In the genomic region with DNA sequence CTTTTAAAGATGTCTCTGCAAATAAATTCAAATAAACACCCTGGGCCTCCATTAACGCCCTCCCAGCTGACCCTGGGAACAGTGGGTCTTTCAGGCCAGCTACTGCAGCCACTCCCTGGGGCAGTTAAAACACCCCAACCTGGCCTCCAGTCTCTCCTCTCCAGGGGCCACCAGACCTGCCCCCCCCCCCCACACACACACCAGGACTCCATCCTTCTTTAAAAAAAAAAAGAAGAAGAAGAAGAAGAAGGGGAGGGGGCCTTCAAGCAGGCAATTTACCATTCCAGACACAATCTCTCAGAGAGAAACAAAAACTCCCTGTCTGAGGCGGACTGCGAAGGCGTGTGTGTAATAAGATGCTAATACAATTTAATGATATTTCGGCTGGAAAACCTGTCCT, we compare ENCODE assay signal across 17 mouse cellular contexts. TPM values are rescaled to one million over a fixed set of nuclear protein-coding genes. Genes with fewer than 3 reads are reported as not detected.
DNase-seq lines count a peak whose midpoint lies in the region; ATAC-seq and TF ChIP-seq lines count a peak whose summit lies in the region.
"Had no signal": no experiment of that assay in that cellular context is flagged by ENCODE, and none has a peak within 500 bp of the region (broad histone marks: within the 10 kb centered on the region; RNA-seq: fewer than 3 reads in every experiment).

No protein-coding gene starts in this region.

- no peaks in the 10 kb centered on the region for H3K9me3 ChIP-seq in limb, embryonic 11.5 days (ENCODE audit: control insufficient read depth, low read length)
- H3K9me3 ChIP-seq in limb, embryonic 10.5 days (replicated peaks): no peaks in the 10 kb centered on the region
- H3K9me3 ChIP-seq in CH12.LX (replicated peaks; ENCODE audit: low read length): no peaks in the 10 kb centered on the region
- no peaks in the 10 kb centered on the region for H3K9me3 ChIP-seq in embryonic facial prominence, embryonic 12.5 days
- H3K9me3 ChIP-seq in limb, embryonic 14.5 days (ENCODE audit: control insufficient read depth, low read length): no peaks in the 10 kb centered on the region
- H3K9me3 ChIP-seq: heart, embryonic 15.5 days; hindbrain, embryonic 13.5 days had no signal

- peaks cover 18% of the 10 kb centered on the region for H3K4me1 ChIP-seq in limb, embryonic 11.5 days (ENCODE audit: control insufficient read depth, insufficient read depth, low read length)
- H3K4me1 ChIP-seq in limb, embryonic 10.5 days: peaks cover 50% of the 10 kb centered on the region
- peaks cover 39 to 65% of the 10 kb centered on the region in 2 experiments for H3K4me1 ChIP-seq in CH12.LX (ENCODE audit: control insufficient read depth in 1 of 2, insufficient read depth in 2 of 2)
- H3K4me1 ChIP-seq in embryonic facial prominence, embryonic 12.5 days: peaks cover 18% of the 10 kb centered on the region; the same call in 1 of the 2 replicates
- peaks cover 22% of the 10 kb centered on the region for H3K4me1 ChIP-seq in limb, embryonic 14.5 days (ENCODE audit: control insufficient read depth, insufficient read depth, low read length)

- no peak for TF ChIP-seq POLR2A in CH12.LX (IDR thresholded peaks at IDR 0.05; ENCODE audit: low read depth, low read length)
- no peak for TF ChIP-seq POLR2A in limb, embryonic 14.5 days (IDR thresholded peaks at IDR 0.05; ENCODE audit: borderline replicate concordance, extremely low read depth, insufficient read depth, insufficient read length)

- no peak for ATAC-seq in limb, embryonic 11.5 days (ENCODE audit: insufficient number of reproducible peaks, low FRiP score, low TSS enrichment, low read depth)
- no peak for ATAC-seq in embryonic facial prominence, embryonic 12.5 days (ENCODE audit: insufficient number of reproducible peaks, insufficient read depth, low FRiP score, low TSS enrichment)
- no peak for ATAC-seq in limb, embryonic 14.5 days (ENCODE audit: low FRiP score, low read depth)
- ATAC-seq: forebrain, embryonic 14.5 days; hindbrain, postnatal 0 days had no signal

- H3K9ac ChIP-seq in limb, embryonic 11.5 days (ENCODE audit: low read length): no peak overlapping the region
- H3K9ac ChIP-seq in CH12.LX (ENCODE audit: insufficient read depth, low read depth): peak overlapping the region; percentile 98
- no peak overlapping the region for H3K9ac ChIP-seq in embryonic facial prominence, embryonic 12.5 days
- H3K9ac ChIP-seq in limb, embryonic 14.5 days (ENCODE audit: low read depth, low read length, severe bottlenecking): no peak overlapping the region
- H3K9ac ChIP-seq: heart, embryonic 15.5 days; hindbrain, embryonic 13.5 days had no signal

- no peak overlapping the region for H3K4me2 ChIP-seq in limb, embryonic 11.5 days (ENCODE audit: low read depth, severe bottlenecking)
- H3K4me2 ChIP-seq in CH12.LX (ENCODE audit: insufficient read depth, low read depth, poor library complexity, severe bottlenecking): peak overlapping the region; percentile 80
- H3K4me2 ChIP-seq in embryonic facial prominence, embryonic 12.5 days (replicated peaks): no peak overlapping the region; the same call in 1 of the 2 replicates
- 0 out of 2 replicates have a peak overlapping the region, but pooled peaks have one; percentile 1 for H3K4me2 ChIP-seq in limb, embryonic 14.5 days (replicated peaks; ENCODE audit: low read depth, low read length, severe bottlenecking)
- H3K4me2 ChIP-seq: heart, embryonic 11.5 days; heart, embryonic 15.5 days; hindbrain, embryonic 13.5 days had no signal

- H3K79me2 ChIP-seq in CH12.LX (replicated peaks; ENCODE audit: control insufficient read depth, extremely low read depth, insufficient read depth, poor library complexity, severe bottlenecking): peaks cover 75% of the 10 kb centered on the region

- no peaks in the 10 kb centered on the region for H3K36me3 ChIP-seq in limb, embryonic 11.5 days (ENCODE audit: control insufficient read depth, insufficient read depth, low read length)
- H3K36me3 ChIP-seq in limb, embryonic 10.5 days: no peaks in the 10 kb centered on the region
- peaks cover 18 to 52% of the 10 kb centered on the region in 2 experiments for H3K36me3 ChIP-seq in CH12.LX (replicated peaks in 1 of 2; ENCODE audit: control insufficient read depth in 1 of 2, insufficient read depth in 1 of 2, low read length in 1 of 2)
- no peaks in the 10 kb centered on the region for H3K36me3 ChIP-seq in embryonic facial prominence, embryonic 12.5 days
- H3K36me3 ChIP-seq in limb, embryonic 14.5 days (ENCODE audit: control insufficient read depth, insufficient read depth, low read length): no peaks in the 10 kb centered on the region; the same call in 1 of the 2 replicates
- H3K36me3 ChIP-seq: heart, embryonic 15.5 days; hindbrain, embryonic 13.5 days had no signal

- no peak for TF ChIP-seq RAD21 in CH12.LX (IDR thresholded peaks at IDR 0.05; ENCODE audit: low read depth, low read length)

- TF ChIP-seq EP300 in CH12.LX (IDR thresholded peaks at IDR 0.05; ENCODE audit: low read length): no peak

- DNase-seq in limb, embryonic 11.5 days (ENCODE audit: low spot score): peak; percentile 27
- DNase-seq in limb, embryonic 10.5 days (ENCODE audit: low spot score): no peak
- DNase-seq in CH12.LX (ENCODE audit: extremely low read depth): no peak
- no peak for DNase-seq in limb, embryonic 14.5 days (ENCODE audit: low spot score)
- no peak for DNase-seq in embryo, embryonic 11 days
- DNase-seq in urinary bladder, postnatal 4 days (ENCODE audit: low spot score in 2 of 2): no peak
- DNase-seq: adrenal gland, postnatal 25 days; cerebellum, adult 18-20 months; cerebellum, adult 9-11 months; cerebellum, postnatal 36 days; heart, adult 18-20 months had no signal

- in situ Hi-C loops in CH12.LX (cut with MboI; ENCODE audit: low pct_ligation_motif_present, low pct_unique_long_range_greater_than_20kb, low sequenced_read_pairs): loop anchor here (5.0 kb wide), 1 partner anchor 35 kb away; no protein-coding TSS in a partner anchor

- 57% methylated on average over 5 of the region's 5 CpGs for whole genome bisulfite sequencing in limb, embryonic 11.5 days
- WGBS in limb, embryonic 10.5 days: 61% methylated on average over 5 of the region's 5 CpGs
- 37% methylated on average over 5 of the region's 5 CpGs for WGBS in embryonic facial prominence, embryonic 12.5 days
- WGBS in limb, embryonic 14.5 days: 52% methylated on average over 5 of the region's 5 CpGs

- H3K4me3 ChIP-seq in limb, embryonic 11.5 days (ENCODE audit: low read depth, low read length): no peak overlapping the region
- H3K4me3 ChIP-seq in limb, embryonic 10.5 days: no peak overlapping the region
- peak overlapping the region in 1 of 3 experiments; percentile 84 for H3K4me3 ChIP-seq in CH12.LX (replicated peaks in 1 of 3; ENCODE audit: low read depth in 2 of 3, low read length in 2 of 3, poor library complexity in 1 of 3)
- no peak overlapping the region for H3K4me3 ChIP-seq in embryonic facial prominence, embryonic 12.5 days
- H3K4me3 ChIP-seq in limb, embryonic 14.5 days (replicated peaks; ENCODE audit: low read length): no peak overlapping the region
- H3K4me3 ChIP-seq: heart, embryonic 15.5 days; hindbrain, embryonic 13.5 days had no signal

- dilution Hi-C loops in CH12.LX (cut with MboI; ENCODE audit: extremely low pct_ligation_motif_present, extremely low pct_unique_long_range_greater_than_20kb, low sequenced_read_pairs): no loop called here

- TF ChIP-seq CTCF in CH12.LX (conservative IDR thresholded peaks at IDR 0.05 in 1 of 2, IDR thresholded peaks at IDR 0.05 in 1 of 2; ENCODE audit: low read depth in 2 of 2, low read length in 2 of 2): no peak

- peaks cover 10% of the 10 kb centered on the region; the same call in 1 of the 2 replicates for H3K27me3 ChIP-seq in limb, embryonic 11.5 days (ENCODE audit: control insufficient read depth, insufficient read depth, low read length)
- peaks cover 35% of the 10 kb centered on the region for H3K27me3 ChIP-seq in limb, embryonic 10.5 days (ENCODE audit: low read depth, poor library complexity, severe bottlenecking)
- no peaks in the 10 kb centered on the region for H3K27me3 ChIP-seq in CH12.LX (replicated peaks)
- H3K27me3 ChIP-seq in embryonic facial prominence, embryonic 12.5 days: no peaks in the 10 kb centered on the region
- H3K27me3 ChIP-seq in limb, embryonic 14.5 days (ENCODE audit: control insufficient read depth, insufficient read depth, low read length): no peaks in the 10 kb centered on the region
- H3K27me3 ChIP-seq: heart, embryonic 15.5 days had no signal

- no peak overlapping the region for H3K27ac ChIP-seq in limb, embryonic 11.5 days (replicated peaks; ENCODE audit: low read depth, low read length)
- no peak overlapping the region for H3K27ac ChIP-seq in limb, embryonic 10.5 days
- peak overlapping the region; percentile 83; the same call in 1 of the 2 replicates for H3K27ac ChIP-seq in CH12.LX (ENCODE audit: insufficient read depth, low read depth)
- H3K27ac ChIP-seq in embryonic facial prominence, embryonic 12.5 days: peak overlapping the region; percentile 41; the same call in 1 of the 2 replicates
- 0 out of 2 replicates have a peak overlapping the region, but pooled peaks have one; percentile 41 for H3K27ac ChIP-seq in limb, embryonic 14.5 days (replicated peaks; ENCODE audit: low read depth, low read length)
- H3K27ac ChIP-seq: heart, embryonic 15.5 days; hindbrain, embryonic 13.5 days; hindbrain, postnatal 0 days had no signal

TF ChIP-seq in CH12.LX, 34 proteins besides CTCF, POLR2A, EP300 and RAD21:
- TF ChIP-seq TCF12 (IDR thresholded peaks at IDR 0.05; ENCODE audit: low read depth, low read length) (peak; percentile 37; the same call in 1 of the 2 replicates), MEF2A (IDR thresholded peaks at IDR 0.05; ENCODE audit: borderline replicate concordance, low read depth, low read length) (0 out of 2 replicates have a peak, but pooled peaks have one; percentile 6), E2F4 (IDR thresholded peaks at IDR 0.05; ENCODE audit: insufficient replicate concordance, low read depth, low read length) (no peak), MAZ (IDR thresholded peaks at IDR 0.05; ENCODE audit: low read depth, low read length) (0 out of 2 replicates have a peak, but pooled peaks have one; percentile 57), CHD2 (IDR thresholded peaks at IDR 0.05; ENCODE audit: low read length) (no peak), ZNF384 (IDR thresholded peaks at IDR 0.05; ENCODE audit: low read depth, low read length) (peak; percentile 61)

RNA-seq across cellular contexts. Expression of gene Jade2, which starts 4.9 kb away (rescaled TPM):
- 0.28 and 0.44 TPM in 2 replicates for polyA plus RNA-seq in limb, embryonic 11.5 days (2014; fragmentation: Nextera tagmentation; extraction: Ambion mirVana)
- 0.69 and 0.78 TPM in 2 replicates for polyA plus RNA-seq in limb, embryonic 10.5 days (2016; fragmentation: Nextera tagmentation; extraction: Ambion mirVana)
- total RNA-seq in CH12.LX (2012; rRNA removed) (51.4 and 58.2 TPM in 2 replicates), CH12.LX (2014; rRNA removed) (21.9 and 25.6 TPM in 2 replicates)
- 50.3 and 60.1 TPM in 2 replicates for polyA plus RNA-seq in CH12.LX (2012; ENCODE audit: insufficient read length, low read depth)
- 1.8 and 2.1 TPM in 2 replicates for polyA plus RNA-seq in embryonic facial prominence, embryonic 12.5 days (2016; fragmentation: Nextera tagmentation; extraction: Ambion mirVana)
- 5.2 and 5.7 TPM in 2 replicates for polyA plus RNA-seq in limb, embryonic 14.5 days (2012; rRNA removed)
- polyA plus RNA-seq in limb, embryonic 14.5 days (2014; fragmentation: Nextera tagmentation; extraction: Ambion mirVana): 1.7 and 1.8 TPM in 2 replicates

Comparison
In these comparisons a context has a peak if more than half of its experiments do, and no peak if none do; other contexts are left out.
1. H3K27ac ChIP-seq: peak in CH12.LX (single experiment), embryonic facial prominence, embryonic 12.5 days (single experiment) and limb, embryonic 14.5 days (single experiment); none in limb, embryonic 11.5 days (single experiment) and limb, embryonic 10.5 days (single experiment).
2. H3K4me2 ChIP-seq: peak in CH12.LX (single experiment) and limb, embryonic 14.5 days (single experiment); none in limb, embryonic 11.5 days (single experiment) and embryonic facial prominence, embryonic 12.5 days (single experiment).